Mouse (Mus musculus) heart, embryonic 13.5 days (tissue): ENCODE measurements around the gene Atp8a1. TPM values are rescaled to one million over a fixed set of nuclear protein-coding genes. Genes with fewer than 3 reads are reported as not detected.

Source experiments
- ATAC-seq: fragments of 200-750 bp; cut with Nextera tagmentation; 2 replicates; pipeline ENCODE4 v1.8.0; 2017; ENCODE audit warnings: moderate TSS enrichment; ENCODE audit not compliant: insufficient number of reproducible peaks, low FRiP score, low TSS enrichment; ENCODE audit errors: extremely low read depth
- H3K27ac ChIP-seq: fragments of 300-500 bp; sonication (generic); replicated peaks from 2 replicates; pipeline ENCODE4 v1.5.1; 2015; ENCODE audit warnings: moderate library complexity, mild to moderate bottlenecking, inconsistent platforms
- H3K27me3 ChIP-seq: fragments of 300-500 bp; sonication (generic); replicated peaks from 2 replicates; pipeline ENCODE4 v1.6.1; 2015; ENCODE audit warnings: mild to moderate bottlenecking, inconsistent platforms
- H3K36me3 ChIP-seq: fragments of 300-500 bp; sonication (generic); 2 replicates; pipeline ENCODE4 v1.6.1; 2015; ENCODE audit warnings: mild to moderate bottlenecking, inconsistent platforms
- H3K4me1 ChIP-seq: fragments of 300-500 bp; sonication (generic); 2 replicates; pipeline ENCODE4 v1.6.1; 2015; ENCODE audit warnings: inconsistent platforms
- H3K4me2 ChIP-seq: fragments of 300-500 bp; sonication (generic); 2 replicates; pipeline ENCODE4 v1.6.1; 2015; ENCODE audit warnings: inconsistent platforms, mild to moderate bottlenecking, moderate library complexity
- H3K4me3 ChIP-seq: fragments of 300-500 bp; sonication (generic); 2 replicates; pipeline ENCODE4 v1.5.1; 2015; ENCODE audit warnings: moderate library complexity, mild to moderate bottlenecking, inconsistent platforms
- H3K9ac ChIP-seq: fragments of 300-500 bp; sonication (generic); 2 replicates; pipeline ENCODE4 v1.6.1; 2015; ENCODE audit warnings: inconsistent platforms, mild to moderate bottlenecking, moderate library complexity
- H3K9me3 ChIP-seq: fragments of 300-500 bp; sonication (generic); 2 replicates; pipeline ENCODE4 v1.6.1; 2016; ENCODE audit warnings: inconsistent platforms
- WGBS: fragments of 180-500 bp; shearing (Covaris S2); methylation state at CpG from one replicate; pipeline ENCODE4 v1.1.7; 2015; ENCODE audit warnings: mixed read lengths; 5-methylcytosine and 5-hydroxymethylcytosine counted together
- polyA plus RNA-seq: library from polyadenylated mRNA; unstranded; fragments of >200 nt; fragmentation: Nextera tagmentation; extraction: Ambion mirVana; gene quantifications from 2 replicates; pipeline ENCODE4 v1.2.1, GENCODE M21; 2015

The Atp8a1 gene
- polyA plus RNA-seq, 1 experiment from 2014 or later = 8.1 TPM

DNA sequence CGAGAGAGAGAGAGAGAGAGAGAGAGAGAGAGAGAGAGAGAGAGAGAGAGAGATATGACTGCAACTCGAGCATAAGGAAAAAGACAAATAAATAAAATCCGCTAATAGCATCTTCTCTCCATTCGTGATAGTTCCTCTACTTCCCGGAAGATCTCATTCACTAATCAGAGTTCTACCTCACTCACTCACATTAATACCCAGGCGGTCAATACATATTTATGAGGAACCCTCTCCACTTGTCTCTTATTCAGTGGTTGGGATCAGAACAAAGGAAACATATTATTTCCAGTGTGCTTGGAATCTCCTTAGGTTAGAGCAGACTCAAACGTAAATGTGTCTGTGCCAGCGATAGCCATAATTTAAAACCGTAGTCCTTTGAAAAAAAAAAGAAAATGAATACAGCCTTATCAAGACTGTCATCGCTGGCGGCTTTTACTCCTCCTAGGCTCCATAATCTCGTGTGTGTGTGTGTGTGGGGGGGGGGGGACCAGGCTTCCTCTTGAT is 1.3 kb upstream of the Atp8a1 start:
- Histone ChIP-seq H3K27ac (no peak overlapping the region), H3K4me1 (peaks cover 37% of the 10 kb centered on the region), H3K4me2 (peak overlapping the region; percentile 94), H3K9me3 (no peaks in the 10 kb centered on the region), H3K36me3 (no peaks in the 10 kb centered on the region), H3K27me3 (no peaks in the 10 kb centered on the region), H3K4me3 (0 out of 2 replicates have a peak overlapping the region, but pooled peaks have one; percentile 81), H3K9ac (no peak overlapping the region)
- 51% methylated on average over 12 of the region's 12 CpGs for WGBS
- ATAC-seq = no peak

DNA sequence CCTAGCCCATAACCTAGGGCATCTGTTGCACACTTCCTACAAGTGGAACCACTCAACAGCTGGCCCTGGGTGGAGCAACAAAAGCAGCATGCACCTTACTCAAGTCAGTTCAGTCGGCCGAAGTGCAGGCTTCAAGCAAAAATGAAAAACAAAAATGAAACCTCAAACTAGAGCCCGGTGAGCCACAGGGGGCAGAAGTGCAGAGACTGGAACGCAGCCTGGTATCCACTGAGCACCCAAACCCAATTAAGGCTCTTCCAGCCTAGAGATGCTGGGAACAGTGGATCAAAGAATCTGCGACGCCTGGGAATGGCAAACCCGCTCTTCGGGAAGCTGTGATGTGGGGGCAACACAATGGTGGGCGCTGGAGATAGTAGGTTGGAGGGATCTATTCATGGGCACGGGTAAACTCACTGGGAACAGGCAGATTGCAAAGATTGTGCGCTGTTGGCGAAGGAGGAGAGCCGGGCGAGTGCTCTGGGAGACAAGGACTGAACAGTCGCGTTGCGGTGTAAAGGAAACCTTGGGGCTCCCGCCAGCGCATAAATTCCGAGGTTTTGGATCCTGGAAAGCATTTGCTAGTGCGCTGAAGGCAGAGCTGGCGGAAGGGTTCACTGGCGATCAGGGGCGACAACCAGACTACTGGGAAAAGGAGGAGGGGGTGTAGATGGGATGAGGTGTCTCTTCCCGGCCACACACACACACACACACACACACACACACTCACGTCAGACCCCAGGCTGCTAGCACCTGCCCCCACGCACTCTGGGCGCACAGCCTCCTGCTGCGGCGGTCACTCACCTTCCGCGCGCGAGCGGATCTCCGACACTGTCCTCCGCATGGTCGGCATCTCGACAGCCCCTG is 641 bp downstream of the Atp8a1 start:
- Histone ChIP-seq H3K27ac (peak overlapping the region; percentile 40; the same call in 1 of the 2 replicates), H3K27me3 (no peaks in the 10 kb centered on the region), H3K4me1 (peaks cover 43% of the 10 kb centered on the region), H3K9me3 (no peaks in the 10 kb centered on the region), H3K4me3 (peak overlapping the region; percentile 81), H3K9ac (peak overlapping the region; percentile 83), H3K36me3 (no peaks in the 10 kb centered on the region), H3K4me2 (peak overlapping the region; percentile 94)
- ATAC-seq = no peak
- under 1% methylated on average over 39 of the region's 39 CpGs for WGBS

DNA sequence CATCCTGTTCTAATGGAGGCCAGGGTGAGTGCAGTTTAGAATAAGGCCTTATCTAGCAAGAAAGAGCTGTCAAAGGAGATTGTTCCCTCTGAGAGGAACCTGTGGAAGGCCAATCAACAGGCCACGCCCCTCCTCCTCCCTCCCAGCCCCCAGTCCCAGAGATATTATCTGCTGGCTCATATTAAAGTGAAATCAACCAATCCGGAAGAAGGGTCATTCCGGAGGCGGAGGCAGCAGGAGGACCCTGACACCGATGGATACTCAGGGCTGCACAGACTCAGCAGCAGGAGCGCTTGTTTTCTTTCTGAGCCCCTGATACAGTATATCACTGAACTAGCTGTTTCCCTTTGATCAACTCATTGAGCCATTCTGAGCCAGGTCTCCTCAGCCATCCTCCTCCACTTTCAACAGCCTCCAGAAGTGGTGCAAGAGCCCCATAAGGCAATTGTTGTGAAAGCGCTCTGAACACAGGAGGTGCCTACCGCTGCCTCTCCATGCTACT is 2.0 kb downstream of the Atp8a1 start:
- WGBS = 8% methylated on average over 8 of the region's 8 CpGs
- Histone ChIP-seq H3K36me3 (no peaks in the 10 kb centered on the region), H3K9me3 (no peaks in the 10 kb centered on the region), H3K4me3 (peak overlapping the region; percentile 81), H3K9ac (peak overlapping the region; percentile 50; the same call in 1 of the 2 replicates), H3K27me3 (no peaks in the 10 kb centered on the region), H3K27ac (no peak overlapping the region), H3K4me2 (peak overlapping the region; percentile 94), H3K4me1 (peaks cover 43% of the 10 kb centered on the region)
- no peak for ATAC-seq

DNA sequence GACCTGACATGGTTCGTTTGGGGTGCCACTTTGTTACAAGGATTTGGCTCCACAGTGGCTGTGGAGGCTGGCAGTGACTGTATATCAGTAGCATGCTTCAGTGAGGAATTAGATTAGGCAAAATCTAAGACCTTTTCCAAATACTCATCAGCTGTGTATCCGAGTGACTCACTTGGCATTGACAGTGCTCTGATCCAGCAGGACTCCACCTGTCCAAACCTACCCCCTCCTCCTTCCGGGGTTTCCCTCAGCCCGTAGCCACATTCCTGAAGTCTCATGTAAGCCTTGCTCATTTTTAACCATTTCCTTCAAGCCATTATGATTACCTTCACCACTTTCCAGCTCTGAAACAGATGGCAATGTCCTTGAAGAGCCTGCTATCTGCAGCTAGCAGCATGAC is 3.2 kb downstream of the Atp8a1 start:
- H3K27me3 ChIP-seq = no peaks in the 10 kb centered on the region
- no peak overlapping the region for H3K9ac ChIP-seq
- H3K4me2 ChIP-seq = peak overlapping the region; percentile 94
- no peaks in the 10 kb centered on the region for H3K36me3 ChIP-seq
- no peaks in the 10 kb centered on the region for H3K9me3 ChIP-seq
- 60% methylated on average over 4 of the region's 4 CpGs for WGBS
- ATAC-seq = no peak
- no peak overlapping the region for H3K27ac ChIP-seq
- H3K4me1 ChIP-seq = peaks cover 43% of the 10 kb centered on the region
- no peak overlapping the region for H3K4me3 ChIP-seq

DNA sequence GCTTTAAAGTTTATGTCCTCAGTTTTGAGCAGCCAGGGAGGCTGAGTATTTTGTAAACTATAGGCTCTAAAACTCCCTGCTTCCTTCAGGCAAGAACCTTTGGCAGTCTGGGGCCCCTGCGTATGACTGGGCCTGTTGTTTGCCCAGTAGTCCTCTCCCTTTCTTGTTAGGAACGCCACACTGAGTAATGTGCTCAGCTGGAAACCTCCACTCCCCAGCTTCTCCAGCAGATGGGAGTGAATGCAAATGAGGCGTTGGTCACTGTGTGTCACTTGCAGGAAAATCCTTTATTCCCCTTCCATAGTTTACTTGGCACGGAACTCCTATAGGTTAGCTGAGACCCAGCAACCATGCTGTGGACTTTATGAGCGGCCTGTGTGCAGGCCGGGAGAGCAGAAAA is 4.9 kb downstream of the Atp8a1 start:
- Histone ChIP-seq H3K9ac (no peak overlapping the region), H3K4me3 (no peak overlapping the region), H3K27ac (no peak overlapping the region), H3K4me2 (no peak overlapping the region), H3K4me1 (peaks cover 36% of the 10 kb centered on the region), H3K9me3 (no peaks in the 10 kb centered on the region), H3K27me3 (no peaks in the 10 kb centered on the region), H3K36me3 (no peaks in the 10 kb centered on the region)
- ATAC-seq = no peak
- WGBS = 57% methylated on average over 6 of the region's 6 CpGs

DNA sequence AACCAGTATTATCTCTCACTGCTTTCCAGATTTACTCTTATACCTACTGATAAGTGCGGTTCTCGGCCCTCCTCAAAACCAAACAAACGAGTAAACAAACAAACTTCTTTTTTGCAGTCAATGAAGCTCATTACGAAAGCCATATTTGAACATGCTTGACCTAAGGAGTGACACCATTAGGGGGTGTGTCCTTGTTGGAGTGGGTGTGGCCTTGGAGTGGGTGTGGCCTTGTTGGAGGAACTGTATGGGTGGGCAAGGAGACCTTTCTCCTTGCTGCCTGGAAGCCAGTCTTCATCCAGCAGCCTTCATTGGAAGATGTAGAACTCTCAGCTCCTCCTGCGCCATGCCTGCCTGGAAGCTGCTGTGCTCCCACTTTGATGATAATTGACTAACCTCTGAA is 13.4 kb downstream of the Atp8a1 start:
- H3K4me1 ChIP-seq = 0 out of 2 replicates have a peak, but pooled peaks cover 3% of the 10 kb centered on the region
- no peak overlapping the region for H3K4me3 ChIP-seq
- no peaks in the 10 kb centered on the region for H3K9me3 ChIP-seq
- no peak overlapping the region for H3K27ac ChIP-seq
- no peak overlapping the region for H3K9ac ChIP-seq
- no peaks in the 10 kb centered on the region for H3K27me3 ChIP-seq
- ATAC-seq = no peak
- H3K4me2 ChIP-seq = no peak overlapping the region
- no peaks in the 10 kb centered on the region for H3K36me3 ChIP-seq
- WGBS = 82% methylated on average over 5 of the region's 5 CpGs

DNA sequence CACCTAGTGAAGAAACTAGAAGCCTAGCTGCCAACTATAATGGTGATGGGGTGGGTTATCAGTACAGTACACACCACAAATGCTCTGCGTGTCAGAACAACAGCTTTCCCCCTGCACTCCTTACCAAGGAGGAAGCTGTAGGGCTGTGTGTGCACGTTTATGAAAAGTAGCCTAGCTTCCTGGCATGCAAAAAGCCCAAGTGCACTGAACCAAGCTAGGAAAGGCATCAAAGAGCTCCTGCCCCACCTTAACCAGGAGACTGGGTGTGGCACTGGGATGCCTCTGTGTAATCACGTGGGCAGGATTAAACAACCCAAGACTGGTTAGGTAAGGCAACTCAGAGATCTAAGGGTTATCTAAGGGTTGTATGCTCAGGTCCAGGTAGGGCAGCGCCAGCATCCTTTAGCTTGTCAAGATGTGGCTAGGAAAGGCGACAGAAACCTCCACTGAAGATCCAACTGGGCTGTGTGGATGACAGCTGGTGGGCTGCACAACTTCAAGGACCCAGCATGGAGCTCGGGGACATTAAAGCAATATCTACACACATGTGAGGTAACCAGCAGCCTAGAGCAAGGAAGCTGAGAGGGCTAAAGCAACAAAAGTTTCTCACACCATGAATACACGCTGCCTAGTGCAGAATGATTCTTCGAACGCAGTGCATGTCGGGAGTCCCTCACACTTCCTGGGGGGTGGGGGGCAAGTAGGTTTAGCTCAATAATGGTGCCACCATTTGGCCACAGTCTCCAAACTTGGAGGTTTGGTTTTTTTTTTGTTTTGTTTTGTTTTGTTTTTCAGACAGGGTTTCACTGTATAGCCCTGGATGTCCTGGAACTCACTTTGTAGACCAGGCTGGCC is 15.7 kb downstream of the Atp8a1 start:
- H3K36me3 ChIP-seq = no peaks in the 10 kb centered on the region
- 69% methylated on average over 10 of the region's 10 CpGs for WGBS
- H3K4me2 ChIP-seq = no peak overlapping the region
- no peak overlapping the region for H3K9ac ChIP-seq
- 0 out of 2 replicates have a peak, but pooled peaks cover 3% of the 10 kb centered on the region for H3K4me1 ChIP-seq
- H3K27ac ChIP-seq = no peak overlapping the region
- no peaks in the 10 kb centered on the region for H3K27me3 ChIP-seq
- no peak; the same call in 1 of the 2 replicates for ATAC-seq
- no peak overlapping the region for H3K4me3 ChIP-seq
- no peaks in the 10 kb centered on the region for H3K9me3 ChIP-seq

DNA sequence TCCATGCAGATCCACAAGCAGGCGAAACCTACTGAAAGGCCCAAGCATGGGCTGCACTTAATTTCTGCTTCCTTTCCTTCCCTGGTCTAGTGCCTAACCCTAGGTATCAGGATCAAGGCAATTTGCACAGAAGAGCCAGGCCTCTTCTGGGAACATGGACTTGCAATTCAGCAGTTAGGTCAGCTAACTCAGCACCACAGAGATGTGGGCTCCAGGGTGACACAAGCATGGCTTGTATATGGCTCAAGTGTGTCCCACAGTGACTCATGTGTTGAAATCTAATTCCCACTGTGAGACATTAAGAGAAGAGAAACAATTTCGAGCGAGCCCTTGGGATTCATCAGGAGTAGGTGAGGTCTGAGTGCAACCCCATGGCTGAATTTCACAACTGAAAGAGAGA is 18.9 kb downstream of the Atp8a1 start:
- 94% methylated on average over 3 of the region's 3 CpGs for whole genome bisulfite sequencing
- no peak overlapping the region for H3K4me2 ChIP-seq
- H3K36me3 ChIP-seq = no peaks in the 10 kb centered on the region
- no peak overlapping the region for H3K9ac ChIP-seq
- no peaks in the 10 kb centered on the region for H3K9me3 ChIP-seq
- 0 out of 2 replicates have a peak, but pooled peaks cover 3% of the 10 kb centered on the region for H3K4me1 ChIP-seq
- no peak overlapping the region for H3K4me3 ChIP-seq
- ATAC-seq = no peak
- no peak overlapping the region for H3K27ac ChIP-seq
- no peaks in the 10 kb centered on the region for H3K27me3 ChIP-seq

DNA sequence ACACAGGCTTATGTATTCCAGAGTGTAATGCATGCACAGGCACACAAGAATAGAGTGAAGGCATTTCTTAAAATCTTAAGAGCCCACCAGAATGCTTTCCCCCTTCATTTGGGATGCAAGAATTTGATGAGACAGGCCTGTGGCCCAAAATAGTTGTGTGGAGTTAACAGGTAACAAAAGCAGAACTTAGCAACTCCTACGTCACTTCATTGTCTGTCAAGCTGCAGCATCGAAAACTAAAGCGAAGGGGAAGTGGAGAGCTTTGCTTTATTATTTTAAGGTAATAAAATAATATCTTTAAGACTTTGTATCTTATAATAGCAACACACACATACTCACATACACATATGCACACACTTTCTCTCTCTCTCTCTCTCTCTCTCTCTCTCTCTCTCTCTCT is 20.3 kb downstream of the Atp8a1 start:
- no peak overlapping the region for H3K27ac ChIP-seq
- H3K4me3 ChIP-seq = no peak overlapping the region
- no peak for ATAC-seq
- H3K9me3 ChIP-seq = no peaks in the 10 kb centered on the region
- no peak overlapping the region for H3K4me2 ChIP-seq
- 82% methylated on average over 3 of the region's 3 CpGs for WGBS
- H3K36me3 ChIP-seq = no peaks in the 10 kb centered on the region
- no peaks in the 10 kb centered on the region for H3K27me3 ChIP-seq
- no peak overlapping the region for H3K9ac ChIP-seq
- H3K4me1 ChIP-seq = 0 out of 2 replicates have a peak, but pooled peaks cover 13% of the 10 kb centered on the region

DNA sequence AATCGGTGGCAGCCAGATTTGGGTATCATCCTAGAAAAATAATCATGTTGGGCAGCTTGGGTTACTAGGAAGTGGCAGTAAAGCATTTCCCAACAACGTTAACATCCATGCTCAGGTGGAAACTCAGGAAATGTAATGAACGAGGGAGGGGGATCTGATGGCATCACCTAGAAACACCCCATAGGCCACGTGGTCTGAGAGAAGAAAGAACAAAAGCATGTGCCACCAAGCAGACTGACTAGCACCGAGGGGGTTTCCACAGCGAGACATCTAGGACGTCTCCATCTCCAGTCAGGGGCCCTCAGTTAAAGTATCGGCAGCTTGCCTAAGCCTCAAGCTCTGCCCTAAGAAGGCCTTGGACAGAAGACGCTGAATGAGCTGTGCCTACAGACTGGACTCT is 21.0 kb downstream of the Atp8a1 start:
- H3K27me3 ChIP-seq = no peaks in the 10 kb centered on the region
- WGBS = 82% methylated on average over 9 of the region's 9 CpGs
- no peak overlapping the region for H3K4me3 ChIP-seq
- no peak for ATAC-seq
- H3K4me2 ChIP-seq = no peak overlapping the region
- no peak overlapping the region for H3K27ac ChIP-seq
- H3K9me3 ChIP-seq = no peaks in the 10 kb centered on the region
- H3K9ac ChIP-seq = no peak overlapping the region
- H3K36me3 ChIP-seq = no peaks in the 10 kb centered on the region
- H3K4me1 ChIP-seq = 0 out of 2 replicates have a peak, but pooled peaks cover 11% of the 10 kb centered on the region

DNA sequence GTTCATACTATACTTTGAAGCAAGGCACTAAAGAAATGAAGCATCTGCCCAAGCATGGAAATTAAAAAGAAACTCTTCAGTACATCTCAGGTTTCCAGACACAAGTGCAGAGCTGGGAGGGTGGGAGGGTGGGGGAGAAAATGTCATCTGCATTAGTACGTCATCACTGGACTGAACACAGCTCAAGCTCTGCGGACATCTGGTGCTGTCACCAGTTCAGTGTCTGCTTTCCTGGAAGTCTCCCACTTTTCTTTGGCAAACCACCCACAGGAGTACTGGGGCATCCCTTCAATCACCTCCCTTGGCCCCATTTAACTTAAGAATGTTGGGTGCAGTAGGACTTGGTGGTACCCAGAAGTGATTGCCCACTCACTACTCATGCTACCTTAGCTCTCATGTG is 22.6 kb downstream of the Atp8a1 start:
- H3K27ac ChIP-seq = no peak overlapping the region
- 65% methylated on average over 2 of the region's 2 CpGs for WGBS
- no peak overlapping the region for H3K4me3 ChIP-seq
- no peak overlapping the region for H3K4me2 ChIP-seq
- no peak overlapping the region for H3K9ac ChIP-seq
- H3K27me3 ChIP-seq = no peaks in the 10 kb centered on the region
- no peak for ATAC-seq
- no peaks in the 10 kb centered on the region for H3K9me3 ChIP-seq
- H3K4me1 ChIP-seq = 0 out of 2 replicates have a peak, but pooled peaks cover 9% of the 10 kb centered on the region
- H3K36me3 ChIP-seq = no peaks in the 10 kb centered on the region
